Mouse (Mus musculus) kidney, adult 2 months (tissue): ENCODE data around the gene Cep170b.

Experiments used
- CTCF ChIP-seq: fragments of 200-500 bp; conservative IDR thresholded peaks from 2 replicates; pipeline ENCODE4 v1.5.1; 2011; ENCODE audit warnings: low read depth, mild to moderate bottlenecking, control low read depth, low read length, moderate library complexity, mixed read lengths; ENCODE audit not compliant: insufficient read depth, insufficient read length
- POLR2A ChIP-seq: fragments of 200-500 bp; IDR thresholded peaks from one replicate; pipeline ENCODE4 v1.6.1; 2011; ENCODE audit warnings: low read depth, low read length, control low read depth

DNA sequence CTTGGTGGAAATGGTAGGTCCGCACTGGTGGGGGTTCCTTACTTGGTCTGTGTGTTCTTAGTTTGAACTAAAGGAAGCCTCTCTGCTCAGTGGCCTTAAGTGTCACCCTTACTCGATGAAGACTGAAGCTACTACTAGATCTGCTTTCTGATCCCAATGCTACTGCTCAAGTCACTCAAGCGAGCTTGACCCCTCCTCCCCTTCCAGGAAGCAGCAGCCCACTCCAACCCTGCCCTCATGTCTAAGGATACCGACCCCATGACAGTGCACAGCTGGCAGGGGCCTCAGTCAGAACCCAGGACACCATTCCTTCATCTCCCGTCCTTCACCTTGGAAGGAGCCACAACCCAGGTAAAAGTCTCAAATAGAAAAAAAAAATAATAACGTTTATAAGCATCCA lies at the start of gene Cep170b:
- TF ChIP-seq POLR2A (no peak), CTCF (no peak)
